ENCODE assay signal across 8 mouse cellular contexts in genomic region chr11:106216730-106217490, GRCm38 (mm10). TPM values are rescaled to one million over a fixed set of nuclear protein-coding genes. Genes with fewer than 3 reads are reported as not detected.
DNase-seq lines count a peak whose midpoint lies in the region; ATAC-seq lines count a peak whose summit lies in the region.

Gene Ddx42 (plus strand): TSS chr11:106216926.

- DNase-seq in Muller cell, postnatal 12 days (ENCODE audit: inconsistent ontology term): peak; percentile 98
- peak; percentile 96 for DNase-seq in cerebellum, adult 9-11 months
- DNase-seq in frontal cortex, adult 2 months (ENCODE audit: extremely low spot score in 1 of 2, low spot score in 1 of 2): peak; percentile 83 to 93
- peak; percentile 96 for DNase-seq in hindbrain, embryonic 11.5 days (ENCODE audit: low spot score)
- peak; percentile 85 to 89 for DNase-seq in layer of hippocampus, postnatal 10 days (ENCODE audit: low spot score in 2 of 2)
- peak; percentile 96 for DNase-seq in lung, postnatal 10 days
- peak; percentile 90 for DNase-seq in ovary, postnatal 36 days (ENCODE audit: low spot score)
- peak; percentile 88 for DNase-seq in thymus, postnatal 25 days

- no peaks in the 10 kb centered on the region for H3K36me3 ChIP-seq in hindbrain, embryonic 11.5 days (ENCODE audit: control insufficient read depth, insufficient read depth, low read length)

- WGBS in hindbrain, embryonic 11.5 days: under 1% methylated on average over 67 of the region's 70 CpGs

- peak within 1 kb of the TSS; percentile 52 for H3K4me2 ChIP-seq in hindbrain, embryonic 11.5 days (replicated peaks; ENCODE audit: low read depth, low read length)

- peak; percentile 95 for ATAC-seq in hindbrain, embryonic 11.5 days (ENCODE audit: low FRiP score)

- peak within 1 kb of the TSS; percentile 96 for H3K27ac ChIP-seq in hindbrain, embryonic 11.5 days (ENCODE audit: low read depth, low read length)

- no peaks in the 10 kb centered on the region for H3K27me3 ChIP-seq in hindbrain, embryonic 11.5 days (ENCODE audit: control insufficient read depth, insufficient read depth, low read length)

- no peaks in the 10 kb centered on the region for H3K9me3 ChIP-seq in hindbrain, embryonic 11.5 days (ENCODE audit: control insufficient read depth, low read length)

- peak within 1 kb of the TSS; percentile 98 for H3K4me3 ChIP-seq in hindbrain, embryonic 11.5 days (ENCODE audit: low read depth, low read length)

- H3K9ac ChIP-seq in hindbrain, embryonic 11.5 days (ENCODE audit: low read depth, low read length): peak within 1 kb of the TSS; percentile 98

- H3K4me1 ChIP-seq in hindbrain, embryonic 11.5 days (replicated peaks; ENCODE audit: control insufficient read depth, insufficient read depth, low read length): peaks cover 6% of the 10 kb centered on the region; the same call in 1 of the 2 replicates

RNA-seq across cellular contexts. Expression of gene Ddx42, which starts in this region (rescaled TPM):
- 44.5 and 49.9 TPM in 2 replicates for polyA plus RNA-seq in frontal cortex, adult 2 months (2012; rRNA removed)
- polyA plus RNA-seq in hindbrain, embryonic 11.5 days (2014; fragmentation: Nextera tagmentation; extraction: Ambion mirVana): 91.4 and 103 TPM in 2 replicates
- total RNA-seq in layer of hippocampus, postnatal 10 days (2021): 10 to 100 TPM; 70.6 to 80.4 TPM

Comparison
In these comparisons a context has a peak if more than half of its experiments do, and no peak if none do; other contexts are left out.
1. Peak in every context shown above with its lines: DNase-seq, ATAC-seq, H3K4me3 ChIP-seq and H3K27ac ChIP-seq.